Mouse (Mus musculus) lung, embryonic 16.5 days (tissue): ENCODE results near the gene Tut4. TPM values are rescaled to one million over a fixed set of nuclear protein-coding genes. Genes with fewer than 3 reads are reported as not detected.

Experiments used
- ATAC-seq: fragments of 200-750 bp; cut with Nextera tagmentation; 2 replicates; pipeline ENCODE4 v1.8.0; 2017; ENCODE audit warnings: low read depth, mild to moderate bottlenecking, moderate library complexity
- H3K27ac ChIP-seq: fragments of 300-500 bp; sonication (generic); 2 replicates; pipeline ENCODE4 v1.5.1; 2014; ENCODE audit warnings: mild to moderate bottlenecking, control low read depth, low read length
- H3K27me3 ChIP-seq: fragments of 300-500 bp; sonication (generic); 2 replicates; pipeline ENCODE4 v1.6.1; 2014; ENCODE audit warnings: low read depth, low read length, mixed read lengths; ENCODE audit not compliant: control insufficient read depth, insufficient read depth
- H3K36me3 ChIP-seq: fragments of 300-500 bp; sonication (generic); 2 replicates; pipeline ENCODE4 v1.6.1; 2014; ENCODE audit warnings: low read length; ENCODE audit not compliant: control insufficient read depth, insufficient read depth
- H3K4me1 ChIP-seq: fragments of 300-500 bp; sonication (generic); replicated peaks from 2 replicates; pipeline ENCODE4 v1.6.1; 2014; ENCODE audit warnings: low read length, mixed read lengths; ENCODE audit not compliant: control insufficient read depth, insufficient read depth
- H3K4me2 ChIP-seq: fragments of 300-500 bp; sonication (generic); 2 replicates; pipeline ENCODE4 v1.6.1; 2014; ENCODE audit warnings: low read depth, low read length, control low read depth
- H3K4me3 ChIP-seq: fragments of 300-500 bp; sonication (generic); 2 replicates; pipeline ENCODE4 v1.5.1; 2014; ENCODE audit warnings: mild to moderate bottlenecking, low read length, control low read depth
- H3K9ac ChIP-seq: fragments of 300-500 bp; sonication (generic); 2 replicates; pipeline ENCODE4 v1.6.1; 2014; ENCODE audit warnings: low read length, control low read depth
- H3K9me3 ChIP-seq: fragments of 300-500 bp; sonication (generic); 2 replicates; pipeline ENCODE4 v1.6.1; 2016; ENCODE audit warnings: low read length; ENCODE audit not compliant: control insufficient read depth
- WGBS: fragments of 180-500 bp; shearing (Covaris S2); extraction: QIAGEN DNeasy Blood & Tissue Kit; methylation state at CpG from one replicate; pipeline ENCODE4 v1.1.7; 2014; 5-methylcytosine and 5-hydroxymethylcytosine counted together
- polyA plus RNA-seq: library from polyadenylated mRNA; unstranded; fragments of >200 nt; fragmentation: Nextera tagmentation; extraction: Ambion mirVana; gene quantifications from 2 replicates; pipeline ENCODE4 v1.2.1, GENCODE M21; 2015

The Tut4 gene
- polyA plus RNA-seq, 1 experiment from 2014 or later = 57.7 TPM

DNA sequence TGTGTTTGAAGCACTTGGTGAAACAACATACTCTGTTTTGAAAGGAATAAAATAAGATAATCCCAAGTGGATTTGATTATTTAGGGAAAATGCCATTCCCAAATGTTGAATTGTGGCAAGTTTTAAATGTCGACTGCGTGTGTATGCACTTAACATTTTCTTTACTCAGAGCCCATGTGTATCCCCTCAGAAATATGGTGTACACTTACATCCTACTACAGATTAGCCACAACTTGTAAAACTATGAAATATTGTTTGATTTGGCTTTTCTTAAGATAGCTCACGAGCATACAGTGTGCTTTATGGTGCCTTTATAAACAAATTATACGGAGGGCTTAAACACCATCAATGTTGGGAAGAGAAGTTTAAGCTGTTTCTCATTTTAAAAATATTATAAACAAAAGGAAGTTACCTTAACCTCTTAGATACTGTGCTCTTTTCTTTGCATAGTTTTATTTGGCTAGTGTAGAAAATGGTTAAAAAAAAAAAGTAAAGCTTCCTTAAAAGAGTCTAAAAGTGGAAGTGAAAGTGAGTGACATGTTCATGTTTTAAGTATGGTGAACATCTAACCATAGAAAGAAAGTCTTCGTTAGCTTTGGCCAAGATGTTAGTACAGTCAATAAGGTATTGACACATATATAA, 2.2 kb downstream of the Tut4 start:
- Histone ChIP-seq H3K4me1 (peaks cover 12% of the 10 kb centered on the region), H3K27me3 (no peaks in the 10 kb centered on the region), H3K9me3 (no peaks in the 10 kb centered on the region), H3K9ac (peak overlapping the region; percentile 41; the same call in 1 of the 2 replicates), H3K4me3 (peak overlapping the region; percentile 63), H3K27ac (peak overlapping the region; percentile 16; the same call in 1 of the 2 replicates), H3K36me3 (no peaks in the 10 kb centered on the region), H3K4me2 (peak overlapping the region; percentile 76)
- no peak for ATAC-seq
- WGBS = 21% methylated on average over 5 of the region's 5 CpGs

- Histone ChIP-seq H3K27me3 (no peaks in the 10 kb centered on the region), H3K9me3 (0 out of 2 replicates have a peak, but pooled peaks cover 2% of the 10 kb centered on the region), H3K27ac (no peak overlapping the region), H3K4me3 (no peak overlapping the region), H3K4me2 (no peak overlapping the region), H3K9ac (no peak overlapping the region), H3K4me1 (no peaks in the 10 kb centered on the region), H3K36me3 (no peaks in the 10 kb centered on the region)
- 73% methylated on average over 2 of the region's 2 CpGs for WGBS
- ATAC-seq = no peak
Measured at GRCm38 (mm10) chr4:108473586-108473985, 14.4 kb downstream of the Tut4 start.

GRCm38 (mm10) chr4:108482776-108483175, 23.6 kb downstream of the Tut4 start:
- Histone ChIP-seq H3K9me3 (no peaks in the 10 kb centered on the region; the same call in 1 of the 2 replicates), H3K27me3 (no peaks in the 10 kb centered on the region), H3K27ac (no peak overlapping the region), H3K4me1 (no peaks in the 10 kb centered on the region), H3K9ac (no peak overlapping the region), H3K4me3 (no peak overlapping the region), H3K36me3 (peaks cover 21% of the 10 kb centered on the region), H3K4me2 (no peak overlapping the region)
- ATAC-seq = no peak

DNA sequence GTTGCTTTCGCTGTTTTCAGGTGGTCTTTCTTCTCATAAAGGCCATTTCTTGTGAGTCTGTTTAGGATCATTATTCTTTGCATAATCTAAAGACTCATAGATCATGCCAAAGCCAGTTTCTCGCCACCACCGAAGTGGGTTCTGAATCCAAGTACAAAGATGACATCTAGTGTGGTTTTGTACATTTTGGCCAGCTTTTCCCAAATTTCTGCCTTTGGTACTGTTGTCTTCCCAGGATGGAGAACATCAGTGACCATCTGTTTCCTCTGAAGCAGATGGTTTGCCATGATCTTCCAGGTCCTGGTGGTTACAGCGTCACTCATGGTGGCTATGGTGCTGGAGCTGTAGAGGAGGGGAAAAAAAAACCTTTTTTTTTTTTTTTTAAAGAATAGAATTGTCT, 25.0 kb downstream of the Tut4 start:
- Histone ChIP-seq H3K9ac (no peak overlapping the region), H3K36me3 (peaks cover 19% of the 10 kb centered on the region), H3K9me3 (no peaks in the 10 kb centered on the region; the same call in 1 of the 2 replicates), H3K27ac (no peak overlapping the region), H3K4me2 (no peak overlapping the region), H3K4me3 (no peak overlapping the region), H3K27me3 (no peaks in the 10 kb centered on the region), H3K4me1 (no peaks in the 10 kb centered on the region)
- no peak for ATAC-seq
- 92% methylated on average over 4 of the region's 4 CpGs for WGBS

DNA sequence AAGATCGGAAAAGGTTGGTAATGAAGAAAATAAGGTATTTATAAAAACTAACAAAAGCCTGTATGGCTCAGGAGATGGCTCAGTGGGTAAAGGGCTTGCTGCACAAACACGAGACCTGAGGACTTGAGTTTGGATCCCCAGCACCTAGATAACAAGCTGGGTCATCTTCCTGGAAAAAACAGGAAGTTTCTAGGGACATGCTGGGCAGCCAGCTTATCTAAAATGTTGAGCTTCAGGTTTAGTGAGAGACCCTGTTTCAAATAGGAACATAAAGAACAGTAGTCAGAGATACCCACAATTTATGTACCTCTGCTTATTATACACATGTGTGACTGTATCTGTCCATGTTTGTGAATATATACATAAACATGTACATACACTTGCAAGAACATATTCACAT, 43.8 kb downstream of the Tut4 start:
- no peaks in the 10 kb centered on the region for H3K4me1 ChIP-seq
- WGBS = 90% methylated on average over 2 of the region's 2 CpGs
- no peak overlapping the region for H3K27ac ChIP-seq
- H3K9ac ChIP-seq = no peak overlapping the region
- no peaks in the 10 kb centered on the region for H3K9me3 ChIP-seq
- no peak overlapping the region for H3K4me3 ChIP-seq
- H3K27me3 ChIP-seq = no peaks in the 10 kb centered on the region
- H3K36me3 ChIP-seq = peaks cover 3% of the 10 kb centered on the region; the same call in 1 of the 2 replicates
- ATAC-seq = no peak
- H3K4me2 ChIP-seq = no peak overlapping the region

DNA sequence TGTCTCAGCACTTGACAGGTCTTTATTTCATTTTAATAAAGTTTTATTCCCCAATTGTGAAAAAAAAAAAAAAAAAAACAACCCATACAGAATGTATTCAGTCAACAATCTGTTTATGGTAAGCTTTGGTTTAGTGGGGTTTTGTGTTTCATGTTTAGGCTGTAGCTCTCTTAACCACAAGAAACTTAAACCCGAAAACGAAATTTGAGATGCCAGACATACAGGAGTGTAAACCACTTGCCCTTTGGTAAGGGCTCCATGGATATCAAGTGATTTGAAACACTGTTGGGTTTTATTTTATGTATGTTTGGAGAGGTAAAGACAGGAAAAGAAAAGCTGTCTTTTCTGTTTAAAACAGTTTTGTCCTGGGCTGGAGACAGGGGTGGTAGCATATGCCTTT, 80.5 kb downstream of the Tut4 start:
- no peaks in the 10 kb centered on the region for H3K27me3 ChIP-seq
- H3K27ac ChIP-seq = no peak overlapping the region
- no peak overlapping the region for H3K4me3 ChIP-seq
- H3K4me1 ChIP-seq = no peaks in the 10 kb centered on the region
- H3K9ac ChIP-seq = no peak overlapping the region
- no peak for ATAC-seq
- H3K4me2 ChIP-seq = no peak overlapping the region
- no peaks in the 10 kb centered on the region for H3K9me3 ChIP-seq
- 93% methylated on average over 2 of the region's 2 CpGs for WGBS
- peaks cover 10% of the 10 kb centered on the region for H3K36me3 ChIP-seq

DNA sequence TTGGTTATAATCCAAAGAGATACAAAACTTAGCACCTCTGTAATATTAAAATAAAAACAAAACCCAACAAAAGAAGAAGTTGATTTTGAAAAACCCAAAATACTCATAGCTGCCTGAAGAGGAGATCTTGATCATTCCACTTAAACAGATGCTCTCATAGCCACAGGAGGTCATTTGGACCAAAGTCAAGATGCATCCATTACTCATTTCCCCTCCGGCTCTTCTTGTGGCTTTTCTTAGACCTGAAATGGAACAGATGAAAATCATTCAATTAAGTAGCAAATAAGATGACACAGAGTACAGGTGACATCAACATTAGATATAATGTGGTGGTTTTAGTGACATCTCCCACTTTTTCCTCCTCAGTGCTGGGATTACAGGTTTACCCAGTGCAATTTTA, 105.8 kb downstream of the Tut4 start:
- no peak overlapping the region for H3K4me3 ChIP-seq
- no peak for ATAC-seq
- H3K9me3 ChIP-seq = no peaks in the 10 kb centered on the region
- no peak overlapping the region for H3K4me2 ChIP-seq
- WGBS = 78% methylated on average over 1 of the region's 1 CpGs
- no peak overlapping the region for H3K27ac ChIP-seq
- H3K36me3 ChIP-seq = peaks cover 60% of the 10 kb centered on the region
- H3K4me1 ChIP-seq = no peaks in the 10 kb centered on the region
- no peak overlapping the region for H3K9ac ChIP-seq
- H3K27me3 ChIP-seq = no peaks in the 10 kb centered on the region

GRCm38 (mm10) chr4:108572644-108573043, 113.4 kb downstream of the Tut4 start:
- Histone ChIP-seq H3K4me3 (no peak overlapping the region), H3K27me3 (no peaks in the 10 kb centered on the region), H3K9ac (no peak overlapping the region), H3K27ac (no peak overlapping the region), H3K4me2 (no peak overlapping the region), H3K36me3 (peaks cover 32% of the 10 kb centered on the region), H3K4me1 (peaks cover under 1% of the 10 kb centered on the region; the same call in 1 of the 2 replicates), H3K9me3 (no peaks in the 10 kb centered on the region)
- WGBS = 93% methylated on average over 3 of the region's 3 CpGs
- no peak for ATAC-seq

GRCm38 (mm10) chr4:108578840-108579742, 119.9 kb downstream of the Tut4 start, which contains the start of the genes Prpf38a and Orc1:
Prpf38a (minus strand) TSS chr4:108579336.
Orc1 (plus strand) TSS chr4:108579423.
- Histone ChIP-seq H3K9ac (peak within 1 kb of the TSS; percentile 86), H3K4me2 (peak within 1 kb of the TSS; percentile 75), H3K27ac (peak within 1 kb of the TSS; percentile 75), H3K9me3 (no peaks in the 10 kb centered on the region), H3K27me3 (no peaks in the 10 kb centered on the region), H3K36me3 (peaks cover 5% of the 10 kb centered on the region; the same call in 1 of the 2 replicates), H3K4me1 (peaks cover 13% of the 10 kb centered on the region), H3K4me3 (peak within 1 kb of the TSS; percentile 98)
- under 1% methylated on average over 64 of the region's 64 CpGs for WGBS
- peak; percentile 99 for ATAC-seq
